In genomic region chr10:100032566-100032965, GRCm38 (mm10) we compare ENCODE assay signal across 20 mouse cellular contexts. TPM values are rescaled to one million over a fixed set of nuclear protein-coding genes. Genes with fewer than 3 reads are reported as not detected.
DNase-seq lines count a peak whose midpoint lies in the region; ATAC-seq and TF ChIP-seq lines count a peak whose summit lies in the region.
"Had no signal": no experiment of that assay in that cellular context is flagged by ENCODE, and none has a peak within 500 bp of the region (broad histone marks: within the 10 kb centered on the region; RNA-seq: fewer than 3 reads in every experiment).

No protein-coding gene starts in this region.

- H3K4me3 ChIP-seq in embryonic fibroblast, embryonic 13.5 days (ENCODE audit: insufficient read depth, low read length) = no peak overlapping the region
- H3K4me3 ChIP-seq: embryonic facial prominence, embryonic 10.5 days; erythroblast, embryonic 14.5 days; hindbrain, embryonic 13.5 days; kidney, embryonic 15.5 days; layer of hippocampus, adult 2 months; liver, embryonic 13.5 days; midbrain, embryonic 10.5 days had no signal

- TF ChIP-seq CTCF in embryonic fibroblast, embryonic 13.5 days (IDR thresholded peaks at IDR 0.05; ENCODE audit: borderline replicate concordance, insufficient read depth, low read length) = no peak

- peak overlapping the region; percentile 34 for H3K27ac ChIP-seq in embryonic fibroblast, embryonic 13.5 days (ENCODE audit: insufficient read depth, low read length)
- H3K27ac ChIP-seq: embryonic facial prominence, embryonic 10.5 days; hindbrain, embryonic 13.5 days; kidney, embryonic 15.5 days; layer of hippocampus, adult 2 months; liver, embryonic 13.5 days; midbrain, embryonic 10.5 days had no signal

- ATAC-seq in activated CD4-positive, CD25-positive, alpha-beta regulatory T cell, adult 4 months = peak; percentile 32
- ATAC-seq: forebrain, embryonic 16.5 days; intestine, embryonic 16.5 days had no signal

- 0 out of 2 replicates have a peak, but pooled peaks cover 2% of the 10 kb centered on the region for H3K4me1 ChIP-seq in embryonic fibroblast, embryonic 13.5 days (ENCODE audit: control insufficient read depth, insufficient read depth, low read length)
- H3K4me1 ChIP-seq: hindbrain, embryonic 13.5 days had no signal

- intact Hi-C loops in heart, postnatal 10 days (cut with DNase I) = no loop called here

- TF ChIP-seq POLR2A in embryonic fibroblast, embryonic 13.5 days (IDR thresholded peaks at IDR 0.05; ENCODE audit: low read depth, low read length) = no peak

- DNase-seq in heart, adult 11 months = peak; percentile 95
- no peak for DNase-seq in heart, postnatal 10 days
- peak; percentile 82 for DNase-seq in 3T3-L1 (ENCODE audit: low read depth, low spot score)
- DNase-seq in thymus, postnatal 0 days (ENCODE audit: low spot score) = no peak
- DNase-seq in left cerebral cortex, adult 18-20 months (ENCODE audit: low spot score in 2 of 2) = no peak
- DNase-seq in left cerebral cortex, adult 8-10 months (ENCODE audit: low spot score in 2 of 2) = no peak
- DNase-seq: cerebellum, adult 18-20 months; cerebellum, postnatal 36 days; liver, embryonic 13.5 days; right cerebral cortex, postnatal 4 days had no signal

RNA-seq across cellular contexts. Expression of gene Kitl, which starts 17.1 kb away (rescaled TPM):
- total RNA-seq in heart, postnatal 10 days (2021) = 100 to 1,000 TPM; 123 to 129 TPM
- 1 to 10 TPM in 1 of 2 experiments, not detected in 1; 1.1 TPM for polyA plus RNA-seq in activated CD4-positive, CD25-positive, alpha-beta regulatory T cell, adult 4 months (2017; shearing (Covaris generic))
- 10.2 and 12.2 TPM in 2 replicates for polyA plus RNA-seq in embryonic fibroblast, embryonic 13.5 days (2011; ENCODE audit: insufficient read length, low read depth, missing spikeins)
- polyA plus RNA-seq in thymus, postnatal 0 days (2015; fragmentation: Nextera tagmentation; extraction: Ambion mirVana) = 9.2 and 12.9 TPM in 2 replicates
- total RNA-seq in left cerebral cortex, adult 18-20 months (2021) = 10 to 100 TPM; 50.7 to 53.3 TPM
- 10 to 100 TPM; 33.1 to 52.1 (median 41.7) TPM for total RNA-seq in left cerebral cortex, adult 8-10 months (2022)
- polyA plus RNA-seq: erythroblast, embryonic 14.5 days had no signal

Comparison
In these comparisons a context has a peak if more than half of its experiments do, and no peak if none do; other contexts are left out.
1. DNase-seq: peak in heart, adult 11 months (single experiment) and 3T3-L1 (single experiment); none in heart, postnatal 10 days (0 of 2), thymus, postnatal 0 days (single experiment), left cerebral cortex, adult 18-20 months (0 of 2) and left cerebral cortex, adult 8-10 months (0 of 2).